Mouse (Mus musculus): ENCODE data around the gene Ripor3. TPM values are rescaled to one million over a fixed set of nuclear protein-coding genes. Genes with fewer than 3 reads are reported as not detected.

The Ripor3 gene
- polyA plus RNA-seq, 1 experiment from 2014 or later, result 1.4 TPM

DNA sequence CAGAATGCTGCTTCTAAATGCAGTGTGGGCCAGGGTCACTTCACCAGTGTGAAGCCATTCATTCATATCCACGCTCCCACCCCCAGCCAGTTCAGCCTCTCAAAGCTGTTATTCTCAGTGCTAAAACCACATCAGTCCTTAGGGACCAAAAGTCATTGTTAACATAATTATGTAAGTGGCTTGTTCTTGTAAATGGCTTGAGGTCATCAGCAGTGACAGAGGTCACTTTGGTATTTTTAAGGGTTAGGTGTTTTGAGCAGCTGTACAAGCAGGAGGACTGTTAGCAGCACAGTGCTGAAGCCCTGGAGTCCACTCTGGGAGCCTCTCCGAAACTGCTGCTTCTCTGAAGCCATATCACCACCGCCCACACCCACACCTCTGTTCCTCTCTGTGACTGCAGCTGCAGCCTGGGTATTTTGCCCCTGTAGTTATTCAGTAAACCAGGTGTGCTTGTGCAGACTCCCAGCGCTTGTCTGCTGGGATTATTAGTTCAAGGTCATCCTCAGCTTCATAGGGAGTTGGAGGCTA lies 51.0 kb downstream of the Ripor3 start:
- 33% methylated on average over 4 of the region's 4 CpGs for WGBS (ENCODE audit: insufficient replicate concordance)
- H3K27ac ChIP-seq (ENCODE audit: low read depth), result peak overlapping the region; percentile 85
- no peaks in the 10 kb centered on the region for H3K27me3 ChIP-seq (ENCODE audit: insufficient read depth, low read length)
- peak; percentile 53 for ATAC-seq
- no peak for DNase-seq
- peaks cover 39% of the 10 kb centered on the region for H3K4me1 ChIP-seq (ENCODE audit: insufficient read depth)
- no peak for TF ChIP-seq EP300 (IDR thresholded peaks at IDR 0.05; ENCODE audit: low read depth)
- no peak for TF ChIP-seq CTCF (IDR thresholded peaks at IDR 0.05; ENCODE audit: low read depth)
- peak overlapping the region; percentile 32; the same call in 1 of the 2 replicates for H3K9ac ChIP-seq (replicated peaks)
- peaks cover 11% of the 10 kb centered on the region for H3K36me3 ChIP-seq (replicated peaks; ENCODE audit: insufficient read depth, low read length)
- H3K4me3 ChIP-seq (ENCODE audit: low read depth, low read length), result no peak overlapping the region
- peak overlapping the region; percentile 62 for H3K4me2 ChIP-seq (ENCODE audit: low read depth, low read length)
- no peaks in the 10 kb centered on the region for H3K9me3 ChIP-seq (ENCODE audit: low read length)

DNA sequence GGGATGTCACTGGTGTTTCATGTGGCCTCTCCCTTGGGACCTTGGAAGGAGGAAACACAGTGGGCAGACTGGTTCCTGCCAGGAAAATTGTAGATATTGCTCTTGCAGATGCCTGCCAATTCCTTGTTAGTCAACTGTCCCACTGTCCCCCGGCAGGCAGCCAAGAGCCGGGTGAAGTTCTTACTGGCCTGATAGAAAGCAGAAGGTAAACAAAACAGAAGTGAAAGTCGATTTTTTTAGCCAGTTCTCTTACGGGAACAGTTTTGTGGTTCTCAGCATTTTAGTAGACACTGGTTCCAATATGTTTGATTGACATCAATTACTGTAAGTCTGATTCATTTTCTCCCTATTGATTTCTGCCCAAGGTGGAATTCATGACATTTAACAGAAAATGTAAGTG lies 51.6 kb downstream of the Ripor3 start:
- peak overlapping the region; percentile 62 for H3K4me2 ChIP-seq (ENCODE audit: low read depth, low read length)
- peak; percentile 63 for ATAC-seq
- peak; percentile 85 for DNase-seq
- peak overlapping the region; percentile 85 for H3K27ac ChIP-seq (ENCODE audit: low read depth)
- WGBS (ENCODE audit: insufficient replicate concordance), result 11% methylated on average over 4 of the region's 4 CpGs
- H3K27me3 ChIP-seq (ENCODE audit: insufficient read depth, low read length), result no peaks in the 10 kb centered on the region
- H3K4me1 ChIP-seq (ENCODE audit: insufficient read depth), result peaks cover 39% of the 10 kb centered on the region
- no peaks in the 10 kb centered on the region for H3K9me3 ChIP-seq (ENCODE audit: low read length)
- peak overlapping the region; percentile 32; the same call in 1 of the 2 replicates for H3K9ac ChIP-seq (replicated peaks)
- peaks cover 5% of the 10 kb centered on the region; the same call in 1 of the 2 replicates for H3K36me3 ChIP-seq (replicated peaks; ENCODE audit: insufficient read depth, low read length)
- 0 out of 2 replicates have a peak, but pooled peaks have one; percentile 12 for TF ChIP-seq EP300 (IDR thresholded peaks at IDR 0.05; ENCODE audit: low read depth)
- TF ChIP-seq CTCF (IDR thresholded peaks at IDR 0.05; ENCODE audit: low read depth), result no peak
- H3K4me3 ChIP-seq (ENCODE audit: low read depth, low read length), result no peak overlapping the region

DNA sequence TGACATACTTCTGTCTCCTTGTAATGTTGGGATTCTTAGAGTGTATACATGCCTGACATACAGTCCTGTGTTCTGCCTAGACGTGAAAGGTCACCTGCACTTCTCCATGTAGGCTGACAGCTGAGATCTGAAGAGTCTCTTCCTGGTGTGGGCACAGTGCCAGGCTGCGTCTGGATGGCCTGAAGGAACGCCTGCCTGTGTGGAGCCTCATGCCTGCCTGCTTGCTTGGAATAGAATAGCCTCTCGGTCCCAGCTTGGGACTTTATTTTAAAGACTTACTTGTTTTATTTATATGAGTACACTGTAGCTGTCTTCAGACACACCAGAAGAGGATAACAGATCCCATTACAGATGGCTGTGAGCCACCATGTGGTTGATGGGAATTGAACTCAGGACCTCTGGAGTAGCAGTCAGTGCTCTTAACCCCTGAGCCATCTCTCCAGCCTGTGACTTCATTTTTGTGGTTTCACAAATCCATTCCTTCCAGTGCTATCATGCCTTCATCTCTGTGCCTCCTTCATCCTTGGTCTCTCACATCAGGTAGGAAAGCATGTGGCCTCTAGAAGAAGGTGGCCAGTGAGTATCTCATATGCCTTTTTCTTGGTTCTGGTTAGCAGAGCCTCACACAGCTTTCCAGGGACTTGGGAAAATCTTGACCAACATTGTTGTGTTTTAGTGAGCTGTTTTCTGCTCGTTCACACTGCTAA lies 52.2 kb downstream of the Ripor3 start:
- Histone ChIP-seq H3K9ac (replicated peaks) (no peak overlapping the region), H3K4me2 (ENCODE audit: low read depth, low read length) (0 out of 2 replicates have a peak overlapping the region, but pooled peaks have one; percentile 62), H3K36me3 (replicated peaks; ENCODE audit: insufficient read depth, low read length) (no peaks in the 10 kb centered on the region), H3K27ac (ENCODE audit: low read depth) (peak overlapping the region; percentile 85), H3K4me1 (ENCODE audit: insufficient read depth) (peaks cover 39% of the 10 kb centered on the region), H3K9me3 (ENCODE audit: low read length) (no peaks in the 10 kb centered on the region), H3K27me3 (ENCODE audit: insufficient read depth, low read length) (no peaks in the 10 kb centered on the region), H3K4me3 (ENCODE audit: low read depth, low read length) (no peak overlapping the region)
- ATAC-seq, result no peak
- 53% methylated on average over 5 of the region's 5 CpGs for WGBS (ENCODE audit: insufficient replicate concordance)
- DNase-seq, result no peak
- TF ChIP-seq EP300 (IDR thresholded peaks at IDR 0.05; ENCODE audit: low read depth) (no peak), CTCF (IDR thresholded peaks at IDR 0.05; ENCODE audit: low read depth) (no peak)

DNA sequence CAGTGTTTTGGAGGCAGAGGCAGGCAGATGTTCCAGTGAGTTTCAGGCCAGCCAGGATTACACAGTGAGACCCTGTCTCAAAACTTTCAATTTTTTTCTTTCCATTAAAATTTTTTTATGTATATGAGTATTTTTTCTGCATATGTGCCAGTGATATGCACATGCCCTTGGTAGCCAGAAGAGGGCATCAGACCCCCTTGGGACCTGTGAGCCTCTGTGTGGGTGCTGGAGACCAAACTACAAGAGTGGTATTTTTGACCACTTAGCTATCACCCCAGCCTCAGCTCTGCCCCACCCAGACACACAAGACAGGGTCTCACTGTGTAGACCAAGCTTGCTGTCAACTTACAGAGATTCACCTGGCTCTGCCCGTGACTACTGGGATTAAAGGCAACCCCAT lies 52.9 kb downstream of the Ripor3 start:
- no peak overlapping the region for H3K4me2 ChIP-seq (ENCODE audit: low read depth, low read length)
- H3K27ac ChIP-seq (ENCODE audit: low read depth), result no peak overlapping the region
- TF ChIP-seq CTCF (IDR thresholded peaks at IDR 0.05; ENCODE audit: low read depth) (peak; percentile 66), EP300 (IDR thresholded peaks at IDR 0.05; ENCODE audit: low read depth) (no peak)
- DNase-seq, result no peak
- no peaks in the 10 kb centered on the region for H3K36me3 ChIP-seq (replicated peaks; ENCODE audit: insufficient read depth, low read length)
- H3K4me1 ChIP-seq (ENCODE audit: insufficient read depth), result peaks cover 39% of the 10 kb centered on the region
- H3K4me3 ChIP-seq (ENCODE audit: low read depth, low read length), result no peak overlapping the region
- H3K27me3 ChIP-seq (ENCODE audit: insufficient read depth, low read length), result no peaks in the 10 kb centered on the region
- WGBS (ENCODE audit: insufficient replicate concordance), result 76% methylated on average over 1 of the region's 1 CpGs
- H3K9ac ChIP-seq (replicated peaks), result no peak overlapping the region
- H3K9me3 ChIP-seq (ENCODE audit: low read length), result no peaks in the 10 kb centered on the region
- ATAC-seq, result no peak

DNA sequence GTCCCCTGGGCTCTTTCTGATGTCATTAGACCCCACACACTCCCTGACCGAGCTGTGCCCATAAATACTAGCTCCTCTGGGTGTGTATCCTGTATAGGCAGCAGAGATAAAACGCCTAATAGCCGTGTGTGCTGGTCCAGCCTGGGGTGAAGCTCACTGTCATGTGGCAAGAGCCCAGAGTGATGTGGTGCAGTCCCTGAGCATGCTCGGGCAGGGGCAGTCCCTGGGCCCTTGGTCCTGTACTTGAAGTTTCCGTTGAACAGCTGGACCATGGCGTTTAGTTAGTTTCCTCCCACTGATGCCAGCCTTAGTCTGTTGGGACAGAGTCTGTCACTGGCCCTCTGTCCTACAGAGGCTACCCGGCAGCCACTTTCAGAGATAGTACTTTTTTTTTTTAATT lies 55.5 kb downstream of the Ripor3 start:
- H3K27ac ChIP-seq (ENCODE audit: low read depth), result no peak overlapping the region
- H3K36me3 ChIP-seq (replicated peaks; ENCODE audit: insufficient read depth, low read length), result 0 out of 2 replicates have a peak, but pooled peaks cover 2% of the 10 kb centered on the region
- no peaks in the 10 kb centered on the region for H3K27me3 ChIP-seq (ENCODE audit: insufficient read depth, low read length)
- DNase-seq (no peak), ATAC-seq (no peak)
- H3K4me3 ChIP-seq (ENCODE audit: low read depth, low read length), result no peak overlapping the region
- H3K4me1 ChIP-seq (ENCODE audit: insufficient read depth), result peaks cover 41% of the 10 kb centered on the region
- 70% methylated on average over 7 of the region's 7 CpGs for WGBS (ENCODE audit: insufficient replicate concordance)
- no peak for TF ChIP-seq EP300 (IDR thresholded peaks at IDR 0.05; ENCODE audit: low read depth)
- no peak for TF ChIP-seq CTCF (IDR thresholded peaks at IDR 0.05; ENCODE audit: low read depth)
- H3K4me2 ChIP-seq (ENCODE audit: low read depth, low read length), result no peak overlapping the region
- H3K9me3 ChIP-seq (ENCODE audit: low read length), result no peaks in the 10 kb centered on the region
- no peak overlapping the region for H3K9ac ChIP-seq (replicated peaks)

DNA sequence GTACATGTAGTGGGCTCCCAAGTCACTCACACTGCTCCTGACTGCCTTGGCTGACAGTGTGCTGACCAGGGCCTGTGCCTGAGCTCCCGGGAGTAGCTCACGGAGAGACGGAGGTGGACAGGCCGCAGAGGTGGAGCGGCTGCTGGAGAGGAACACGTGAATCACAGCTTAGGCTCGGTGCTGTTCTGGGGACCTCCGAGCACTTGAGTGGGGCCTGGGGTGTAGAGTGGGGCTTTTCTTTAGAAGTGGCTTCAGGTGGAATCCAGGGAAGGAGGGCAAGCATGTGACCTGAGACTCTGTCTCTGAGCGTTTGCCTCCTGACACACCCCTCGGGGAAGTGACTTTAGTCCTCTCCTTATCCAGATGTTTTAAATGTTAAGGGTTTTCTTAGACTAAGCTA lies 56.6 kb downstream of the Ripor3 start:
- H3K27ac ChIP-seq (ENCODE audit: low read depth), result no peak overlapping the region
- DNase-seq, result no peak
- 84% methylated on average over 10 of the region's 10 CpGs for whole genome bisulfite sequencing (ENCODE audit: insufficient replicate concordance)
- no peaks in the 10 kb centered on the region for H3K27me3 ChIP-seq (ENCODE audit: insufficient read depth, low read length)
- no peak overlapping the region for H3K4me3 ChIP-seq (ENCODE audit: low read depth, low read length)
- no peak overlapping the region for H3K4me2 ChIP-seq (ENCODE audit: low read depth, low read length)
- H3K9ac ChIP-seq (replicated peaks), result no peak overlapping the region
- H3K9me3 ChIP-seq (ENCODE audit: low read length), result no peaks in the 10 kb centered on the region
- 0 out of 2 replicates have a peak, but pooled peaks cover 2% of the 10 kb centered on the region for H3K36me3 ChIP-seq (replicated peaks; ENCODE audit: insufficient read depth, low read length)
- H3K4me1 ChIP-seq (ENCODE audit: insufficient read depth), result peaks cover 44% of the 10 kb centered on the region
- TF ChIP-seq EP300 (IDR thresholded peaks at IDR 0.05; ENCODE audit: low read depth) (no peak), CTCF (IDR thresholded peaks at IDR 0.05; ENCODE audit: low read depth) (no peak)
- ATAC-seq, result no peak
